Mouse (Mus musculus): ENCODE data around the gene Hmcn1. TPM values are rescaled to one million over a fixed set of nuclear protein-coding genes. Genes with fewer than 3 reads are reported as not detected.

Hmcn1 gene
- polyA plus RNA-seq, 1 experiment from 2014 or later, result not detected

DNA sequence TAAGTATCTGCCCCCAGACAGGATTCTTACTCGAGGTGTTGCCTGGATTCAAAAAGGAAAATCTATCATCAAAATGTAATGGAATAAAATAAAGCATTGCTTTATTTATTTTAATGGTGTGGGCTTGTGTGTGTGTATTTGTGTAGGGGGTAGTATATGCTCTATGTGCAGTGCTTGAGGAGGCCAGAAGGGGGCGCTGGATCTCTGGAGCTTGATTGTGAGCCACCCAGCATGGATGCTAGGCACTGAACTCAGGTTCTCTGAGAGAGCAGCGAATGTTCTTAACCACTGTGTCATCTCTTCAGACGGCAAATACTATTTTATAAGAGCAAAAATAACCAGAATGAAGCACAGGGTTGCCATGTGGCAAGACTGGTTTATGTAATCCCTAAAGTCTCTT, 360.7 kb downstream of the Hmcn1 start:
- no peaks in the 10 kb centered on the region for H3K36me3 ChIP-seq (ENCODE audit: inconsistent target)
- H3K79me2 ChIP-seq (ENCODE audit: inconsistent target), result no peaks in the 10 kb centered on the region
- H3K27ac ChIP-seq, result no peak overlapping the region
- WGBS (ENCODE audit: missing documents), result 80% methylated on average over 4 of the region's 4 CpGs
- H3K4me3 ChIP-seq (ENCODE audit: inconsistent target), result no peak overlapping the region

DNA sequence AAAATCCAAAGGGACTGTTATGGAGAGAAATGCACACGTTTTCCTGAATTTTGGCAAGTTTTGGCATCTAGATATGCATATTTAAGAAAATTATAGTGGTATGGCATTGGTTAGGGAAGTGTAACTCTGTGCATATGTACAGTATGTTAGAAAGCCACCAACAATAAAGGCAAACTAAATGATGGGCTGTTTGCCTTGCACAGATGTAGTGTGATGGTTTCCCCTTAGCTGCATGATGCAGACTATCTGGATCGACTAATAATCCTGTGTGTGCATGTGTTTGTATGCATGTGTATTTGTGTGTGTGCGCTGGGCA, 361.4 kb downstream of the Hmcn1 start:
- H3K79me2 ChIP-seq (ENCODE audit: inconsistent target), result no peaks in the 10 kb centered on the region
- no peak overlapping the region for H3K27ac ChIP-seq
- H3K36me3 ChIP-seq (ENCODE audit: inconsistent target), result no peaks in the 10 kb centered on the region
- WGBS (ENCODE audit: missing documents), result 96% methylated on average over 3 of the region's 3 CpGs
- no peak overlapping the region for H3K4me3 ChIP-seq (ENCODE audit: inconsistent target)

DNA sequence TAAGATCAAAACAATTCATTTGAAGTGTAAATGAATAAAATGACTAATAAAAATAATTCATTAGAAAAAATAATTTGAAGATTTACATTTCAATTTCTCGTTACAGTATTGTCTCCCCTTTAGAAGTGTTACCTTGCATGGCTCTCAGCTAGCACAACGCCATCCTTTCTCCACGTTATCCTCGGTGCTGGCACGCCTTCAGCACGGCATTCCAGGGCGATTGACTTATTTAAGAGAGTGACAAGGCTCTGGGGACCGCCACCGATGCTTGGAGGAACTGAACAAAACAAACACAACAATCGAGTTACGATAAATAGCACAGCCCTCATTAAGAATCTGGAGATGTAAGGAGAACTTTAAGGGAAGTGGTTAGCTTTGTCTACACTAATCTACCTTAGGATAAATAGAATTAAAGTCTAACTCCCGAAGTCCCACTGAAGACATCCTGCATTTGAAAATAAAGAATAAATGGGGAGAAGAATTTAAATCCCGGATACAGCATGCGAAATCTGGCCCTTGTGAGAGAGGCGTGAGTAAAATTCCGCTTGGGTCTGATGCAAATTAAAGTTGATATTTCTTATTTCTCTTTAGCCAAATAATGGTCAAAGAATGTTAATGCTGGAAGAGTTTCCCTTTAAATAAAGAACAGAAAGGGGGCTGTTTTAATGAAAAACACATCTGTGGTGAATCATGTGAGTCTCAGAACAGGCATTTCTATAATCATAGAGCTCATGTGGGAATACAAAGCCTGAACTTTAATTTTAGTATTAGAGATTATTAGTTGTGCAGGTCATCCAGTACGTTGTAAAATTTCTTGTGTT, 362.0 kb downstream of the Hmcn1 start:
- no peak overlapping the region for H3K4me3 ChIP-seq (ENCODE audit: inconsistent target)
- H3K36me3 ChIP-seq (ENCODE audit: inconsistent target), result no peaks in the 10 kb centered on the region
- H3K79me2 ChIP-seq (ENCODE audit: inconsistent target), result no peaks in the 10 kb centered on the region
- no peak overlapping the region for H3K27ac ChIP-seq
- WGBS (ENCODE audit: missing documents), result 91% methylated on average over 17 of the region's 17 CpGs

DNA sequence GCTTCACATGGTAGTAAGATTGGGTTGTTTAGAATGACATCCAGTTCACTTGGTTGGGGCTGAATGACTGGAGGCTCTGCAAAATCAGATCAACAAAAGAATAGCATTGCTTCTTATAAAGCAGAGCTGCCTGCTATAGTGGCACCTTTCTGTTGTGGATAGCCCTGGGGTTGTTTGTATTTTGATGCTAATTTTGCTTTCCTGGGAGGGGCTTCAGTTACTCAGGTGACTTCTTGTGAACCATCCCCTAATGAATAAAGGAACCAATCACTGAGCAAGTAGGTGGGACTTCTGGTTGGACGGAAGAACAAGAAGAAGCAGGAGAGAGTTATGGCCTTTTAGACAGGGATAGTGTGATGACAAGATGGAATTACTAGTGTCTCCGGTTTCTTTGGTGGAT, 370.0 kb downstream of the Hmcn1 start:
- WGBS (ENCODE audit: missing documents), result 97% methylated on average over 2 of the region's 2 CpGs
- Histone ChIP-seq H3K4me3 (ENCODE audit: inconsistent target) (no peak overlapping the region), H3K27ac (no peak overlapping the region), H3K79me2 (ENCODE audit: inconsistent target) (no peaks in the 10 kb centered on the region), H3K36me3 (ENCODE audit: inconsistent target) (no peaks in the 10 kb centered on the region)

DNA sequence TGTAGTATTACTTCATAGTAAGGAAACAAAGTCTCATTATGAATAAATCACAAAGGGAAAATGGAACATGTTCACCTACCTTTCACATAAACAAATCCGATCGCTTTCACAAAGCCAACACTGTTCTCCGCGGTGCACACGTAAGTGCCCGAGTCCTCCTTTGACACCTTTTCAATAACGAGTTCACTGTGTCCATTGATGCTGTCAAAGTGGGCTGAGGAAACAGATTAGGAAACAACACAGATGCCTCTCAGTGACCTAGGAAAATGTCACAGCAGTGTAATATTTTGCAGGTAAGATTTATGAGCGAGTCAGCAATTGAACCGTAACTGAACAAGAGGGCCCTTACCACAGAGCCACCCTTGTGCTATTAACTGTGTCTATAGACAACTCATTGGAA, 382.7 kb downstream of the Hmcn1 start:
- WGBS (ENCODE audit: missing documents), result 92% methylated on average over 9 of the region's 9 CpGs
- Histone ChIP-seq H3K79me2 (ENCODE audit: inconsistent target) (no peaks in the 10 kb centered on the region), H3K4me3 (ENCODE audit: inconsistent target) (no peak overlapping the region)

DNA sequence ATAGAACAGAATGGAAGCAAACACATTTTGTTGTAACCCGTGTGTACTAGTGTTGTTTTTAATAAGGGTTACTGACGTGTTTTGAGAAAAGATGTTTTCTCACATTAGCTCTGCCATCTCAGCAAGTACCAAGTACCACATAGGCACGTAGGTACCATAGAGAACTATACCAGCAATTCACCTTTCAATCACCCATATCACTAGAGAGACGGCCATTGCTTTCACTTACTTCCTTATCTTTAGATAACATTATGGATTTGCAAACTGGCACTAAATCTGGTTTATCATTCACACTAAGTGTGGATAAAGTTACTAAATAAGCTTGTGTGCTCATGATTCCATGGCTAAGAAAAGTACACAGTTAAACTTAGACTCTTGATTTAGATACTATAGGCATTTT, 387.1 kb downstream of the Hmcn1 start:
- 92% methylated on average over 4 of the region's 4 CpGs for WGBS (ENCODE audit: missing documents)
- Histone ChIP-seq H3K36me3 (ENCODE audit: inconsistent target) (no peaks in the 10 kb centered on the region), H3K79me2 (ENCODE audit: inconsistent target) (no peaks in the 10 kb centered on the region), H3K27ac (no peak overlapping the region), H3K4me3 (ENCODE audit: inconsistent target) (no peak overlapping the region)

More for the DNA sequence above, 382.7 kb downstream of the Hmcn1 start:
- H3K36me3 ChIP-seq (ENCODE audit: inconsistent target), result no peaks in the 10 kb centered on the region
- H3K27ac ChIP-seq, result no peak overlapping the region

DNA sequence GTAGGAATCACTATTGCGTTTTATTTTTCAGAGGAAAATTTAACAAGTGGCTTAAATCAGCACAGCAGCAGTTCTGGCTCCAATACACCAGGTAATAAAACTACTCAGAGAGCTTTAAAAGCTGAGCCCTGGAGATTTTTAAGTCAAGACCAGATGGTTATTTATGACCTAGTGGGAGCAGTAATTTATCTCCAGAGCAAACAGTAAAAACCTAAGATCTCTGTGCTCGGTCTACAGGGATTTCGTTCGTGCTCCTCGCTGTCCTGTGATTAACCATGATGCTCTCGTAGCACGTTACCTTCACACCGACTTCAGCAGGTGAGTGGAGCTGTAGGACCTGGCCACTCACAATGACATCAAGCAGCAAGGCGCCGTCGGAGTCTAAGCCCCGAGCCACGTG, 399.6 kb downstream of the Hmcn1 start:
- Histone ChIP-seq H3K36me3 (ENCODE audit: inconsistent target) (no peaks in the 10 kb centered on the region), H3K79me2 (ENCODE audit: inconsistent target) (no peaks in the 10 kb centered on the region), H3K4me3 (ENCODE audit: inconsistent target) (no peak overlapping the region), H3K27ac (no peak overlapping the region)
- 89% methylated on average over 13 of the region's 13 CpGs for WGBS (ENCODE audit: missing documents)

DNA sequence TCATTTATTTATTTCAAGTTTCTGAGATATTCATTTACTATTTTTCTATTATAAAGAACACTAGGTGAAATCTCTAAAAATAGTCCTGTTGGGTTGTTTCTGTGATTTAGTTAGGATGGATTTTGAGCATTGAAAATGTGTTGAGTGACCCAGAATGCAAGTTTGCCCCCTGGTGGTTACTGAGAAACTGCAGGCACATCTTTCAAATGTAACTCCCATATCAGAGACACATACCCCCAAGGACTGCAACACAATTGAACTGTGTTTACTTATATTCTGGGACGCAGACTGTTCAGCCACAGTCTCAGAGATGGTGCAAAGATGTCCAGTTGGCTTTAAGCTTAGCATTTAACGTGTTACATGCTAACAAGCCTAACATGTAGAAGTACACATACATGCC, 402.0 kb downstream of the Hmcn1 start:
- no peak overlapping the region for H3K4me3 ChIP-seq (ENCODE audit: inconsistent target)
- no peak overlapping the region for H3K27ac ChIP-seq
- no peaks in the 10 kb centered on the region for H3K79me2 ChIP-seq (ENCODE audit: inconsistent target)
- no peaks in the 10 kb centered on the region for H3K36me3 ChIP-seq (ENCODE audit: inconsistent target)
- WGBS (ENCODE audit: missing documents), result 45% methylated on average over 2 of the region's 2 CpGs

DNA sequence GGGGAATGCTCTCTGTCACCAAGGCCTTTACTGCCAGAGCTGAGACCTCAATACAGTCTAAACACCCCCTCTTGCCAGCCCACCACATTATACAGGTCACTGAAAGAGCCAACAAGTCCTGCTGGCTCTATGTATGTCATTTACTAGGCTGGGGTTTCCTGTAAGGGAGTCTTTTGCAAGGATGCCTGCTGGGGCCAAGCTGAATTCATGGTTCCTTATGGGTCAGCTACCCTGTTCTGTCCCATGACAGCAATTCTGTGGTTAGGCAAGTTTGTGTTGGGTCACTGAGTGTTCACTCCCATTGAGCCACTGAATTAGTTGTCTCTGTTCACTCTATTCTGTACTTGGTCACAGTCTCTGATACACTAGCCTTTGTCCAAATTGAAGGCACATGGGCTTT, 405.8 kb downstream of the Hmcn1 start:
- Histone ChIP-seq H3K36me3 (ENCODE audit: inconsistent target) (no peaks in the 10 kb centered on the region), H3K27ac (no peak overlapping the region), H3K79me2 (ENCODE audit: inconsistent target) (no peaks in the 10 kb centered on the region), H3K4me3 (ENCODE audit: inconsistent target) (no peak overlapping the region)

DNA sequence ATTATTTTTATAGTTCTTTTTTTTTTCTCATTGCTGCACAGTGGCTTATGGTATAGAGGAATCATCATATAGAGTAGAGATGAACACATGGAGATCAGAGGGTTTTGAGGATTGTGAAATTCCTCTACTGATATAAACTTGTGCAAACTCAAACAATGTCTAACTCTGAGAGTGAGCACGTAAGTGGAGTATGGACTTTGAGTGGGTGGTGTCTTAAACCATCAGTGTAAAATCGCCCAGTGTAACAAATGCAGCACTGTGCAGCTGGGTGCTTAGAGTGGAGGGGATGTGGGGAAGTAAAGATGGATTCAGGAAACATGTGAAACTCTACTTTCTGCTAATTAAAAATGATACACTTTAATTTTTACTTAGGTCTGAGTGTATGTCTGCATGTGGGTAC, 408.8 kb downstream of the Hmcn1 start:
- no peaks in the 10 kb centered on the region for H3K79me2 ChIP-seq (ENCODE audit: inconsistent target)
- WGBS (ENCODE audit: missing documents), result 94% methylated on average over 2 of the region's 2 CpGs
- no peak overlapping the region for H3K27ac ChIP-seq
- no peak overlapping the region for H3K4me3 ChIP-seq (ENCODE audit: inconsistent target)
- H3K36me3 ChIP-seq (ENCODE audit: inconsistent target), result no peaks in the 10 kb centered on the region

DNA sequence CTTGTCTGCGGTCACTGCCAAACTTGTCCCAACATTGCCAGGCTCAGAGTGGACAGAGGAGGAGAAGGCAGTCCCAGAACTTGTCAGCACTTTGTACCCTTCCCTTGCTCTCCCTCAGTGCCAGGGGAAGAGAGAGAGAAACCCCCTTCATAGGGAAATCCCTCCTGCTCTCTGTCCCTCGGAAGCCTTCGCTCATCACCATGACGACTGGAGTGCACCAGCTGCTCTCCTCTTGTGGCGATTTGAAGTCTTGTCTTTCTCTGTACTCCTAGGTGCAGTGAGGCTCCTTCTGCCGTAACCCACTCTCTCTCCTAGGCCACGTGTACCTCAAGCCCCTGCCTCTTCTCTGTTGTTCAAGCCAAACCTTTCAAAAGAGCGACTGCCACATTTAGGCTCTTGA, 409.5 kb downstream of the Hmcn1 start:
- Histone ChIP-seq H3K27ac (no peak overlapping the region), H3K79me2 (ENCODE audit: inconsistent target) (no peaks in the 10 kb centered on the region), H3K4me3 (ENCODE audit: inconsistent target) (no peak overlapping the region), H3K36me3 (ENCODE audit: inconsistent target) (no peaks in the 10 kb centered on the region)
- WGBS (ENCODE audit: missing documents), result 80% methylated on average over 8 of the region's 8 CpGs

DNA sequence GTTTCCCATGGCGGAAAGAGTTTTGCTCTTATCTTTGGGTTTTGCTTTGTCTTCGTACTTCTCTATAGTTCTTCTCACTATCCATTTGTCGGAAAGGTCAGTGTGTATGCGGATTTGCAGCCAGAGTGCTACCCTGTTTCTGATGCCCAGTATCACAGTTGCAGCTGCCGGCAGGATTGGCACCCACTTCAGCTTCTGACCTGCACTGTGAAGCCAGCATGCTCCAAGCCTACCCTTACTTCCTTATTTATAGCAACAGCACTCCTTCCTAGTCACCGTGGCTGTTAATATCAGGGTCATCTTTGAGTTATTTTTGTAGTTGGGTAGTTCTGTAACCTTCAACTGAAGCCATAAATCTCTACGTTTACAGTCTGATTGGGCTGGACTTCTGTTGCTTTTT, 412.7 kb downstream of the Hmcn1 start:
- WGBS (ENCODE audit: missing documents), result 63% methylated on average over 7 of the region's 7 CpGs
- H3K4me3 ChIP-seq (ENCODE audit: inconsistent target), result no peak overlapping the region
- no peaks in the 10 kb centered on the region for H3K36me3 ChIP-seq (ENCODE audit: inconsistent target)
- no peak overlapping the region for H3K27ac ChIP-seq
- H3K79me2 ChIP-seq (ENCODE audit: inconsistent target), result no peaks in the 10 kb centered on the region

DNA sequence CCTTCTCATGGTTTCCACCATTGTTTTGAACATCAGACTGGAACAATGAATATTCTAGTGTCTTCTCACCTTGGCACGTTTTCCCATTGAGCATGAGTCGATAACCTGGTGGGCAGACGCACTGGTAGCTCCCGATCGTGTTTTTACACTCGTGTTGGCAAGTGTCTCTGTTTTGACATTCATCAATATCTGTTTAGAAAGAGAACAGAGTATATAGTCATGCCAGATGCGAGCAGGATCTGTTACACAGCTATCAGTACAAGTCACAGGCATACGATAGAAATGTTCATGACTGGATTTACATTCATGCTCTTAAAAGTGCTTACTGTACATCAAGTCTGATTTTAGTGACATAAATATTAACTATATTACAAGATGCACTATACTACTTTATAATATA, 419.8 kb downstream of the Hmcn1 start:
- Histone ChIP-seq H3K27ac (no peak overlapping the region), H3K36me3 (ENCODE audit: inconsistent target) (no peaks in the 10 kb centered on the region), H3K4me3 (ENCODE audit: inconsistent target) (no peak overlapping the region), H3K79me2 (ENCODE audit: inconsistent target) (no peaks in the 10 kb centered on the region)
- 92% methylated on average over 8 of the region's 8 CpGs for WGBS (ENCODE audit: missing documents)

DNA sequence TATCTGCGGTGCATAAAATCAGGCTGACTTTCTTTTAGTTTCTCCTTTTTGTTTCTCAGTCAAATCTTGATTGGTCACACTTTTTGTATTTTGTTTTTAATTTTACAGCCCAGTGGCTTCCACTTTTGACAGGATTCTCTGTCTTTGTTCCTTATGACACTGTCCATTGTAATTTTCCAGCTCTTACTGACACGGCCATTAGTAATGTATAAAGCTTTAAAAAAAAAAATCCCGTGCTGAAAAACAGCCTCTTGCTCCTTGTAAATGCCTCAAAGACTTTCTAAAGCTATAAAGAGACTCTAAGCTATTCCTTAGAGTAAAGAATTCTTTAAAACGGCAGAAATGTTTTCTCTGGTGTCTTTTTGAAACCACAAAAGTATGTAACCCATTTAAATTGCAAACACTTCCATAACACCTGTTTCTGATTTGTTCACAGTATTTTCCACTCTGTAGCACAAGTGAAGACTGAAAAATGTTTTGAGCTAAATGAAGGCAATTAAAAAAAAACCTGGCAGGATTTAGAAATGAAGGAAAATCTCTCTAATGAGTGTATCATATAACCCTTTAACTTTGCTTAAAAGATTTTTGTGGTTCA, 422.6 kb downstream of the Hmcn1 start:
- WGBS (ENCODE audit: missing documents), result 80% methylated on average over 4 of the region's 4 CpGs
- no peak overlapping the region for H3K4me3 ChIP-seq (ENCODE audit: inconsistent target)
- H3K27ac ChIP-seq, result no peak overlapping the region
- no peaks in the 10 kb centered on the region for H3K36me3 ChIP-seq (ENCODE audit: inconsistent target)
- H3K79me2 ChIP-seq (ENCODE audit: inconsistent target), result no peaks in the 10 kb centered on the region

DNA sequence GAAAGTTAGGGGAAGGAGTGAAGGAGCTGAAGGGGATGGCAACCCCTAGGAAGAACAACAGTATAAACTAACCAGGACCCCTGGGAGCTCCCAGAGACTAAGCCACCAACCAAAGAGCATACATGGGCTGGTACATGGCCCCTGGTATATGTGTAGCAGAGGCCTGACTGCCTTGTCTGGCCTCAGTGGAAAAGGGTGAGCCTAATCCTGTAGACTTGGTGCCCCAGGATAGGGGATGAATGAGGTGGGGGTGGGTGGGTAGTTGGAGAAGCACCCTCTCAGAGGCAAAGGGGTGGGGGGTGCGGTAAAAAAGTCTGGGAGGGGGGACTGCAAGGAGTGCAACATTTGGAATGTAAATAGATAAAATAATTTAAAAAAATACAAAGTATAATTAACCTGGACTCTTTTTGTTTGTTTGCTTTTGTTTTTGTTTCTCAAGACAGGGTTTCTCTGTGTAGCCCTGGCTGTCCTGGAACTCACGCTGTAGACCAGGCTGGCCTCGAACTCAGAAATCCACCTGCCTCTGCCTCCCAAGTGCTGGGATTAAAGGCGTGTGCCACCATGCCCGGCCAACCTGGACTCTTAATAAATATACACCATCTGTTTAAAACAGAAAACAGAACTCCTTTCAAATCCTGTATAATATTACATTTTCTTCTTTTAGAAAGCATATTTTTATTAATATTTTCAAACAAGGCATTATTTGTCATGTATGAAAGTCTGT, 423.3 kb downstream of the Hmcn1 start:
- 96% methylated on average over 5 of the region's 5 CpGs for WGBS (ENCODE audit: missing documents)

More for the DNA sequence above, 423.3 kb downstream of the Hmcn1 start:
- no peaks in the 10 kb centered on the region for H3K79me2 ChIP-seq (ENCODE audit: inconsistent target)
- no peaks in the 10 kb centered on the region for H3K36me3 ChIP-seq (ENCODE audit: inconsistent target)
- no peak overlapping the region for H3K4me3 ChIP-seq (ENCODE audit: inconsistent target)
- no peak overlapping the region for H3K27ac ChIP-seq
